Mouse (Mus musculus) hindbrain, embryonic 16.5 days (tissue): ENCODE measurements at regions not wholly inside any gene's neighbourhood (a gene's known extent, or its start where the extent isn't known, plus 50 kb on each side); places are given as distances from the start of the nearest gene placed in this dataset.

ENCODE experiments used
- ATAC-seq: fragments of 200-750 bp; cut with Nextera tagmentation; 2 replicates; pipeline ENCODE4 v1.8.0; 2017; ENCODE audit warnings: moderate TSS enrichment, moderate library complexity
- H3K27ac ChIP-seq: fragments of 300-500 bp; sonication (generic); 2 replicates; pipeline ENCODE4 v1.5.1; 2014; ENCODE audit warnings: low read depth, mild to moderate bottlenecking, control low read depth, low read length, moderate library complexity
- H3K27me3 ChIP-seq: fragments of 300-500 bp; sonication (generic); replicated peaks from 2 replicates; pipeline ENCODE4 v1.6.1; 2014; ENCODE audit warnings: low read length; ENCODE audit not compliant: control insufficient read depth, insufficient read depth
- H3K36me3 ChIP-seq: fragments of 300-500 bp; sonication (generic); 2 replicates; pipeline ENCODE4 v1.6.1; 2014; ENCODE audit warnings: mild to moderate bottlenecking, low read length, moderate library complexity, mixed read lengths; ENCODE audit not compliant: control insufficient read depth, insufficient read depth
- H3K4me1 ChIP-seq: fragments of 300-500 bp; sonication (generic); 2 replicates; pipeline ENCODE4 v1.6.1; 2014; ENCODE audit warnings: low read depth, low read length; ENCODE audit not compliant: control insufficient read depth, insufficient read depth
- H3K4me2 ChIP-seq: fragments of 300-500 bp; sonication (generic); 2 replicates; pipeline ENCODE4 v1.6.1; 2014; ENCODE audit warnings: mild to moderate bottlenecking, low read length, control low read depth, moderate library complexity
- H3K4me3 ChIP-seq: fragments of 300-500 bp; sonication (generic); 2 replicates; pipeline ENCODE4 v1.5.1; 2014; ENCODE audit warnings: mild to moderate bottlenecking, low read length, control low read depth, moderate library complexity
- H3K9ac ChIP-seq: fragments of 300-500 bp; sonication (generic); 2 replicates; pipeline ENCODE4 v1.6.1; 2014; ENCODE audit warnings: low read depth, mild to moderate bottlenecking, control low read depth, low read length, moderate library complexity
- H3K9me3 ChIP-seq: fragments of 300-500 bp; sonication (generic); 2 replicates; pipeline ENCODE4 v1.6.1; 2014; ENCODE audit warnings: mild to moderate bottlenecking, low read length, moderate library complexity; ENCODE audit not compliant: control insufficient read depth
- WGBS: fragments of 180-500 bp; shearing (Covaris S2); extraction: QIAGEN DNeasy Blood & Tissue Kit; methylation state at CpG from one replicate; pipeline ENCODE4 v1.1.7; 2014; 5-methylcytosine and 5-hydroxymethylcytosine counted together

DNA sequence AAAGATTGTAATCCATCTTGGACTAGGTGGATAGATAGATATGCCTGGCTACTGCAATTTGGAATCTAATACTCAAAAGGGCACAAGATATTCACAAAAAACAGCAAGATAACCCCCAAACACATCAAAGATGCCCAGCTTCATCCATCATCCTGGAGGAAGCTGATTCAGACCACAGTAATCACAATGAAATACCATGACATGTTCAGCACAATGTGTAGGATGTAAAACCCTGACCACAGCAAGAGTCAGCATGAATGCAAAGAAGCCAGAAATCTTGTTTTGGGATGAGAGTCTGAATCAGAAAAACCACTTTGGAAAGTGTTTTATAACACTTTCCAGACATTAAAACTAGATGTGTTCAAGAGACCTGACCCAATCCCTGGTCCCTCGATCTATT is 2180.5 kb upstream of the Gm7489 start:
- H3K4me3 ChIP-seq = no peak overlapping the region
- no peaks in the 10 kb centered on the region for H3K27me3 ChIP-seq
- no peaks in the 10 kb centered on the region for H3K36me3 ChIP-seq
- H3K9me3 ChIP-seq = no peaks in the 10 kb centered on the region
- WGBS = 95% methylated on average over 1 of the region's 1 CpGs
- H3K4me1 ChIP-seq = no peaks in the 10 kb centered on the region
- ATAC-seq = no peak
- H3K27ac ChIP-seq = no peak overlapping the region
- H3K9ac ChIP-seq = no peak overlapping the region
- H3K4me2 ChIP-seq = no peak overlapping the region

- Histone ChIP-seq H3K27ac (peak overlapping the region; percentile 54), H3K9me3 (no peaks in the 10 kb centered on the region), H3K36me3 (no peaks in the 10 kb centered on the region), H3K4me2 (peak overlapping the region; percentile 12; the same call in 1 of the 2 replicates), H3K4me1 (peaks cover 11% of the 10 kb centered on the region), H3K4me3 (no peak overlapping the region), H3K27me3 (no peaks in the 10 kb centered on the region), H3K9ac (no peak overlapping the region; the same call in none of the 2 replicates)
- peak; percentile 95 for ATAC-seq
- WGBS = 24% methylated on average over 13 of the region's 13 CpGs
Measured at GRCm38 (mm10) chr15:51709871-51710655, 2174.6 kb upstream of the Gm7489 start.

- H3K27ac ChIP-seq = no peak overlapping the region
- no peak overlapping the region for H3K4me3 ChIP-seq
- no peaks in the 10 kb centered on the region for H3K4me1 ChIP-seq
- no peak overlapping the region for H3K9ac ChIP-seq
- H3K9me3 ChIP-seq = no peaks in the 10 kb centered on the region
- peak; percentile 86 for ATAC-seq
- WGBS = 14% methylated on average over 9 of the region's 9 CpGs
- no peaks in the 10 kb centered on the region for H3K36me3 ChIP-seq
- no peak overlapping the region for H3K4me2 ChIP-seq
- no peaks in the 10 kb centered on the region for H3K27me3 ChIP-seq
Measured at GRCm38 (mm10) chr15:51720873-51721308, 2163.8 kb upstream of the Gm7489 start.

DNA sequence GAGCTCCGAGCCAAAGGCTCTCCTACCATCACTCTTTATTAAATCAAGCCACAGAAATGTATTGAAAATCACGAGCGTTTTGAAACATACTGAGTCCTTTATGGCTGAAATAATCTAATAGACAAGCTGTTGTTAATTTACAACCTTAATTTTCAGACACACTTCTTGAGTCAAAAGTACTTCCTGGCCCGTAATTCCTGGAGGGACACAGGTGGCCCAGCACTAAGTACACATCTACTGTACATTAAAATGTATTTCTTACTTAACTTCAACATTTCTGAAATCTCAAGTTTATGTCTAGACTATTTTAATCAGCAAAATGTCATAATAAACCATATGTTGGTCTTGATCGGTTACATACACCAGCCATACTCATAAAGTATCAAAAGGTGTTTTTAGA is 2163.3 kb upstream of the Gm7489 start:
- ATAC-seq = no peak; the same call in 1 of the 2 replicates
- H3K4me2 ChIP-seq = no peak overlapping the region
- 79% methylated on average over 5 of the region's 5 CpGs for WGBS
- H3K36me3 ChIP-seq = no peaks in the 10 kb centered on the region
- no peak overlapping the region for H3K27ac ChIP-seq
- no peaks in the 10 kb centered on the region for H3K9me3 ChIP-seq
- no peaks in the 10 kb centered on the region for H3K27me3 ChIP-seq
- H3K4me3 ChIP-seq = no peak overlapping the region
- no peaks in the 10 kb centered on the region for H3K4me1 ChIP-seq
- no peak overlapping the region for H3K9ac ChIP-seq

DNA sequence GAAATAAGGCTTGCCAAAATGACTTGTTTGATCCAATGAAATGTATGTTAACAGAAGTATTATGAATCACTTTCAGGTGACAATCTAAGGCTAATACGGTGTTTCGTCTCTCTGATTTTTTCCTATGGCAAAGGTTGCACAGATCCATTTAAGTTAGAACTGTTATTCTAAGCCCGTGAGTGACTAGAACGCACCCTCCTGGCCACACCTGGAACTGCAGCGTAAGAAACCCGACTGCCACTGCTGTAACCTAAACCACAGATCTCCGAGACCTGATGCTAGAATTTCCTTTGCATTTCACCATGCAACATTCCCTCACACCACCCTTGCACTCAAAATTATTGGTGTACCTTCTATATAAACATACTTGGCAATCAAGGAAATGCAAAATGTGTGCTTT is 2160.6 kb upstream of the Gm7489 start:
- Histone ChIP-seq H3K36me3 (no peaks in the 10 kb centered on the region), H3K4me1 (no peaks in the 10 kb centered on the region), H3K4me3 (no peak overlapping the region), H3K9me3 (no peaks in the 10 kb centered on the region), H3K27me3 (no peaks in the 10 kb centered on the region), H3K4me2 (no peak overlapping the region), H3K9ac (no peak overlapping the region), H3K27ac (no peak overlapping the region)
- 77% methylated on average over 7 of the region's 7 CpGs for WGBS
- no peak for ATAC-seq

DNA sequence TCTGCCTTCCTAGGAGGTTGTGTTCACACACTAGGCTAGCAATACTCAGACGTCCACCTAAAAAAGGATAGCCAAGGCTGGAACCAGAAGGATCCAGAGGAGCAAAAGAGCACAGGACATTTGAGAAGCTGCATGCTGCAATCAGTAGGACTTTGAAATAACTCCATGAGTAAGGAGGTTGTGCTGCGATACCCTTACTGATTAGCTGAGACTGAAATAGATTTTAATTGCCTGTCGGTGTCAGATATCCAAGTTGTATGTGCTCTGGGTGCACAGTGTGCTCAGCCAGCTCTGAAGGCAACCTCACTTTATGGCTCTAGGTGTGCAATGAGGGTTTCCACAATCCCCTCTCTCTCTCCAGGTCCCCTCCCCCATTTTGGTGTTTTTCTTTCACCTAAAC is 2159.2 kb upstream of the Gm7489 start:
- Histone ChIP-seq H3K9me3 (no peaks in the 10 kb centered on the region), H3K4me1 (no peaks in the 10 kb centered on the region), H3K4me3 (no peak overlapping the region), H3K27me3 (no peaks in the 10 kb centered on the region), H3K27ac (no peak overlapping the region), H3K4me2 (no peak overlapping the region), H3K9ac (no peak overlapping the region), H3K36me3 (no peaks in the 10 kb centered on the region)
- 90% methylated on average over 3 of the region's 3 CpGs for WGBS
- ATAC-seq = no peak

- Histone ChIP-seq H3K9ac (no peak overlapping the region), H3K36me3 (no peaks in the 10 kb centered on the region), H3K4me1 (no peaks in the 10 kb centered on the region), H3K4me2 (no peak overlapping the region), H3K9me3 (no peaks in the 10 kb centered on the region), H3K4me3 (no peak overlapping the region), H3K27ac (no peak overlapping the region), H3K27me3 (no peaks in the 10 kb centered on the region)
- ATAC-seq = no peak
- 85% methylated on average over 10 of the region's 10 CpGs for WGBS
Measured at GRCm38 (mm10) chr15:51730106-51730505, 2154.6 kb upstream of the Gm7489 start.

DNA sequence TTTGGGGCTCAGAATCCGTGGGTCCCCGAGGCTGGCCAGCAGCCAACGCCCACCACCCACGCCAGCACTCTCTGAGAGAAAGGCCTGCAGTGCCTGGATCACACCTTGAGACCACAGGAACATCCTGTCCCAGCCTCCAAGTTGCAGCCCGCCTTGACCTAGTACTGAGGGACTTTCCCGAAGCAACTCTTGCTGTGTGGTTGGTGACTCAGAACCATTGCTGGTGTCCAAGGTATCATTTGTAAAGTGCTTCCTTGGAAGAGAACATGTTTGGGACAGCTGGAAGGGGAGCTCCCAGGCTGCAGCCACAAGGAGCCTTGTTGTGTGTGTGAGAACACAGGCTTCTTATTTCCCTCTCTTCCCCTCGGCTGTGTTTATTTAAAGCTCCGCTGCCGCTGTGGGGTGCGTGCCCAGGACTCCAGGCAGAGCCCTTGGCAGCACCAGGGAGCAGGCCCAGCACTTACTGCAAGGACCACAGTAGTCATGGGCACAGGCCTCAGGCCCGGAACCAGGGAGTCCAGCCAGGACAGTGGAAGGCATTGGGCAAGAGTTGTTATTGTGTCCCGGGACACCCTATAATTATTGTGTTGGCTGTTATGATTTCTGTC is 2153.8 kb upstream of the Gm7489 start:
- WGBS = 74% methylated on average over 12 of the region's 12 CpGs
- ATAC-seq = peak; percentile 60; the same call in 1 of the 2 replicates

GRCm38 (mm10) chr15:51734194-51734593 is 2150.5 kb upstream of the Gm7489 start:
- Histone ChIP-seq H3K9me3 (no peaks in the 10 kb centered on the region), H3K36me3 (no peaks in the 10 kb centered on the region), H3K27ac (no peak overlapping the region), H3K27me3 (no peaks in the 10 kb centered on the region), H3K9ac (no peak overlapping the region), H3K4me2 (no peak overlapping the region), H3K4me3 (no peak overlapping the region), H3K4me1 (no peaks in the 10 kb centered on the region)
- ATAC-seq = no peak
- 79% methylated on average over 1 of the region's 1 CpGs for WGBS

More for the DNA sequence above, 2153.8 kb upstream of the Gm7489 start:
- Histone ChIP-seq H3K4me3 (no peak overlapping the region), H3K4me1 (no peaks in the 10 kb centered on the region), H3K36me3 (no peaks in the 10 kb centered on the region), H3K27me3 (no peaks in the 10 kb centered on the region), H3K9me3 (no peaks in the 10 kb centered on the region), H3K4me2 (no peak overlapping the region), H3K27ac (no peak overlapping the region), H3K9ac (no peak overlapping the region)
